Mouse (Mus musculus): Measurements from ENCODE around the gene Gm10720. TPM values are rescaled to one million over a fixed set of nuclear protein-coding genes. Genes with fewer than 3 reads are reported as not detected.

Gene Gm10720
- not detected in 2 replicates for polyA plus RNA-seq (2012; rRNA removed; ENCODE audit: low replicate concordance)

GRCm38 (mm10) chr9:3015354-3015753, at the start of gene Gm10720:
Gene Gm10720 (plus strand): TSS chr9:3015654.

GRCm38 (mm10) chr9:3000445-3000972, 14.9 kb upstream of the Gm10720 start, which contains the start of gene Gm10722:
Gene Gm10722 (plus strand): TSS chr9:3000922.

GRCm38 (mm10) chr9:3002794-3003396, 12.6 kb upstream of the Gm10720 start, which contains the start of gene Gm11168:
Gene Gm11168 (plus strand): TSS chr9:3003346.

GRCm38 (mm10) chr9:3012733-3013279, 2.6 kb upstream of the Gm10720 start, which contains the start of gene Gm10721:
Gene Gm10721 (plus strand): TSS chr9:3013140.

GRCm38 (mm10) chr9:3017108-3017507, 1.7 kb downstream of the Gm10720 start, which contains the start of gene Gm10719:
Gene Gm10719 (plus strand): TSS chr9:3017408.

GRCm38 (mm10) chr9:3023312-3023984, 8.0 kb downstream of the Gm10720 start, which contains the start of gene Gm10718:
Gene Gm10718 (plus strand): TSS chr9:3023547.

GRCm38 (mm10) chr9:3024912-3025467, 9.5 kb downstream of the Gm10720 start, which contains the start of gene Gm10717:
Gene Gm10717 (plus strand): TSS chr9:3025417.

GRCm38 (mm10) chr9:3034299-3034698, 18.8 kb downstream of the Gm10720 start, which contains the start of gene Gm17535:
Gene Gm17535 (plus strand): TSS chr9:3034599.

GRCm38 (mm10) chr9:3036577-3036976, 21.1 kb downstream of the Gm10720 start, which contains the start of gene Gm10715:
Gene Gm10715 (plus strand): TSS chr9:3036877.

Other genes starting within 250 kb of the Gm10720 start
- gene Gm10722, start 14.7 kb upstream of the Gm10720 start, polyA plus RNA-seq (2012; rRNA removed; ENCODE audit: low replicate concordance): not detected in 2 replicates
- gene Gm11168, start 12.3 kb upstream of the Gm10720 start, polyA plus RNA-seq (2012; rRNA removed; ENCODE audit: low replicate concordance): not detected in 2 replicates
- not detected in 2 replicates for gene Gm10721, start 2.5 kb upstream of the Gm10720 start, polyA plus RNA-seq (2012; rRNA removed; ENCODE audit: low replicate concordance)
- not detected in 2 replicates for gene Gm10719, start 1.8 kb downstream of the Gm10720 start, polyA plus RNA-seq (2012; rRNA removed; ENCODE audit: low replicate concordance)
- gene Gm10718, start 7.9 kb downstream of the Gm10720 start, polyA plus RNA-seq (2012; rRNA removed; ENCODE audit: low replicate concordance): not detected in 2 replicates
- gene Gm10717, start 9.8 kb downstream of the Gm10720 start, polyA plus RNA-seq (2012; rRNA removed; ENCODE audit: low replicate concordance): not detected in 2 replicates
- gene Gm17535, start 18.9 kb downstream of the Gm10720 start, polyA plus RNA-seq (2012; rRNA removed; ENCODE audit: low replicate concordance): not detected in 2 replicates
- gene Gm10715, start 21.2 kb downstream of the Gm10720 start, polyA plus RNA-seq (2012; rRNA removed; ENCODE audit: low replicate concordance): not detected in 2 replicates

Measured in mammary gland, adult 2 months (tissue).